8 mouse cellular contexts compared by ENCODE assay signal in the genomic region with DNA sequence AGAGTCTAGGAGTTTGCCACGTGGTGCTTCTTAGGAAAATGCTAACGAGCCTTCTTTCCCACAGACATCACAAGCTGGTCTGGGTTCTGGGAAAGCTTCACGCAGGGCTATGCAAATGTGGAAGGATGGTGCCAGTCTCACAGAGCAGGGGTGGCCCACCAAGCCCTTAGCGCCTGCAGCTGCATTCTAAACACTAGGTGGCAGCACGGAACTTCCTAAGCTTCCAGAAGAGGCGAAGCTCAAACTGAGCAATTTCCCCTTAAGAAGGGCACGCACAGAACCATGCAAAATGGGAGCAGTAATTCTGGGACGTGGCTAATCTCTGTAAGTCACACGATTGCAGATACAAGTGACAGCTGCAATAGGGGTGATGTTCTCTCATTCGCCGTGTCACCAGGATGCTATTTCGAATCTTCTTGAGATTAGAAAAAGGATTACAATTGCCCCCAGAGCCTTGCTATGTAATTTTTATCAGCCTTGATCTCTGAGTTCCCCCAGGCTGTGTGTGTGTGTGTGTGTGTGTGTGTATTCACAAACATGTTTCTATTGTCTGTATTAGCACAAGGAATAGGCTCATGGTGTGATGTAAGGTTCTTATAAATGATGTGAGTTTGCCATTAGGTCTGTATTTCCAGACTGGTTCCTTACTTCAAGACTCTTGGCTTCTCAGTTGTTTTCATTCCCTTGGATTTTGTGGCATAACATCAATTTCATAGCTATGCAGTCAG.
A peak's percentile ranks its signal among the peaks of the same experiment; 100 is the strongest.
DNase-seq lines count a peak whose midpoint lies in the region; ATAC-seq lines count a peak whose summit lies in the region.

No protein-coding gene starts in this region.

- WGBS in hindbrain, embryonic 15.5 days, result 5% methylated on average over 12 of the region's 12 CpGs

- DNase-seq in adipocyte (ENCODE audit: low spot score), result peak; percentile 88
- DNase-seq in cerebellum, postnatal 25 days, result peak; percentile 73 to 84
- DNase-seq in frontal cortex, postnatal 36 days (ENCODE audit: low spot score in 2 of 2), result peak; percentile 84 to 94
- peak; percentile 84 to 88 for DNase-seq in layer of hippocampus, postnatal 36 days
- peak; percentile 81 for DNase-seq in lung, postnatal 14 days
- peak; percentile 86 for DNase-seq in right cerebral cortex, postnatal 14 days

- ATAC-seq in hindbrain, embryonic 15.5 days (ENCODE audit: low FRiP score, low read depth), result peak; percentile 96
- no peak for ATAC-seq in erythroblast, adult 5-6 weeks (replicated peaks; ENCODE audit: low FRiP score, poor library complexity, severe bottlenecking)

- no peaks in the 10 kb centered on the region for H3K27me3 ChIP-seq in hindbrain, embryonic 15.5 days

- H3K9me3 ChIP-seq in hindbrain, embryonic 15.5 days, result no peaks in the 10 kb centered on the region

- H3K27ac ChIP-seq in hindbrain, embryonic 15.5 days (replicated peaks), result peak overlapping the region; percentile 25; the same call in 1 of the 2 replicates

- H3K4me1 ChIP-seq in hindbrain, embryonic 15.5 days (replicated peaks), result peaks cover 5% of the 10 kb centered on the region; the same call in 1 of the 2 replicates

- H3K9ac ChIP-seq in hindbrain, embryonic 15.5 days, result no peak overlapping the region

- H3K36me3 ChIP-seq in hindbrain, embryonic 15.5 days, result no peaks in the 10 kb centered on the region

- H3K4me2 ChIP-seq in hindbrain, embryonic 15.5 days, result no peak overlapping the region

- H3K4me3 ChIP-seq in hindbrain, embryonic 15.5 days, result no peak overlapping the region
